Mouse (Mus musculus): ENCODE results near the gene Rfk. TPM values are rescaled to one million over a fixed set of nuclear protein-coding genes. Genes with fewer than 3 reads are reported as not detected.

The Rfk gene
- 95.9 TPM for polyA plus RNA-seq (2017; shearing (Covaris generic))

GRCm38 (mm10) chr19:17393841-17394591 lies at the start of gene Rfk:
Gene Rfk, plus strand, starts transcription at chr19:17394043.

DNA sequence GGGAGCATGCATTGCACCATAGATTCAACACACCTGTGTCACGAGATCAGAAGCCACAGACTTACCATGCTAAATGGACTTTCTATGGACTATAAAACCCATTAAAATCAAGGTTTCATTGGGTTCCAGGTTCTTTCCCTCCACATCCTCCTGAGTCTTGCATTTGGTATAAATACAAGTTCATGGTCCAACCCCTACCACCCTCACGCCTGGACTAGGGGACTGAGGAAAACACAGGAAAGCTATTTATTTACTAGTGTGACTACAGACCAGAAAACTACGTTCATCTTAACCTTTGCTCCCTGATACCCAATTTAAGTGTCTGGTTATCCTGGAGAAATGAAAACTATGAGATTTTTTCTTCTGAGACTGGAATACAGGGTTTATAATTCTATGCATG lies 21.1 kb upstream of the Rfk start, which contains the start of gene Gcnt1:
TSS of gene Gcnt1 (minus strand) at position 144 of the 400 bp plus-strand sequence.

Other genes with a start within 250 kb of the Rfk start
- 1.8 TPM for gene Gcnt1, start 21.2 kb upstream of the Rfk start, polyA plus RNA-seq (2017; shearing (Covaris generic))

Measured in effector memory CD4-positive, alpha-beta T cell, adult 7 months (primary cell).